Mouse (Mus musculus) intestine, embryonic 15.5 days (tissue): ENCODE results near the gene Exoc4. TPM values are rescaled to one million over a fixed set of nuclear protein-coding genes. Genes with fewer than 3 reads are reported as not detected.

Experiments used
- ATAC-seq: fragments of 200-750 bp; cut with Nextera tagmentation; 2 replicates; pipeline ENCODE4 v1.8.0; 2017; ENCODE audit warnings: moderate TSS enrichment, moderate library complexity
- H3K27ac ChIP-seq: fragments of 300-500 bp; sonication (generic); 2 replicates; pipeline ENCODE4 v1.5.1; 2015; ENCODE audit warnings: mild to moderate bottlenecking, inconsistent platforms
- H3K27me3 ChIP-seq: fragments of 300-500 bp; sonication (generic); replicated peaks from 2 replicates; pipeline ENCODE4 v1.6.1; 2015; ENCODE audit warnings: inconsistent platforms
- H3K36me3 ChIP-seq: fragments of 300-500 bp; sonication (generic); 2 replicates; pipeline ENCODE4 v1.6.1; 2015; ENCODE audit warnings: inconsistent platforms
- H3K4me1 ChIP-seq: fragments of 300-500 bp; sonication (generic); replicated peaks from 2 replicates; pipeline ENCODE4 v1.6.1; 2015; ENCODE audit warnings: inconsistent platforms
- H3K4me2 ChIP-seq: fragments of 300-500 bp; sonication (generic); replicated peaks from 2 replicates; pipeline ENCODE4 v1.6.1; 2015; ENCODE audit warnings: mild to moderate bottlenecking, inconsistent platforms
- H3K4me3 ChIP-seq: fragments of 300-500 bp; sonication (generic); replicated peaks from 2 replicates; pipeline ENCODE4 v1.5.1; 2015; ENCODE audit warnings: inconsistent platforms
- H3K9ac ChIP-seq: fragments of 300-500 bp; sonication (generic); 2 replicates; pipeline ENCODE4 v1.6.1; 2015; ENCODE audit warnings: inconsistent platforms
- H3K9me3 ChIP-seq: fragments of 300-500 bp; sonication (generic); 2 replicates; pipeline ENCODE4 v1.6.1; 2016; ENCODE audit warnings: inconsistent platforms
- WGBS: fragments of 180-500 bp; shearing (Covaris S2); methylation state at CpG from one replicate; pipeline ENCODE4 v1.1.7; 2015; 5-methylcytosine and 5-hydroxymethylcytosine counted together
- polyA plus RNA-seq: library from polyadenylated mRNA; unstranded; fragments of >200 nt; fragmentation: Nextera tagmentation; extraction: Ambion mirVana; gene quantifications from 2 replicates; pipeline ENCODE4 v1.2.1, GENCODE M21; 2015

Gene Exoc4
- polyA plus RNA-seq, 1 experiment from 2014 or later: 26.4 TPM

- no peaks in the 10 kb centered on the region for H3K36me3 ChIP-seq
- WGBS: 55% methylated on average over 5 of the region's 5 CpGs
- H3K9me3 ChIP-seq: no peaks in the 10 kb centered on the region
- no peak overlapping the region for H3K4me3 ChIP-seq
- ATAC-seq: no peak
- no peak overlapping the region for H3K9ac ChIP-seq
- H3K27me3 ChIP-seq: no peaks in the 10 kb centered on the region
- H3K4me2 ChIP-seq: no peak overlapping the region
- H3K4me1 ChIP-seq: no peaks in the 10 kb centered on the region
- H3K27ac ChIP-seq: no peak overlapping the region
These were observed 15.1 kb downstream of the Exoc4 start for GRCm38 (mm10) chr6:33263950-33264349.

- 81% methylated on average over 2 of the region's 2 CpGs for WGBS
- ATAC-seq: no peak
- Histone ChIP-seq H3K4me3 (no peak overlapping the region), H3K9me3 (no peaks in the 10 kb centered on the region), H3K4me1 (no peaks in the 10 kb centered on the region), H3K27ac (no peak overlapping the region), H3K9ac (no peak overlapping the region), H3K4me2 (no peak overlapping the region), H3K36me3 (no peaks in the 10 kb centered on the region), H3K27me3 (no peaks in the 10 kb centered on the region)
These were observed 15.5 kb downstream of the Exoc4 start for GRCm38 (mm10) chr6:33264388-33264787.

- H3K27ac ChIP-seq: no peak overlapping the region
- ATAC-seq: no peak
- no peaks in the 10 kb centered on the region for H3K9me3 ChIP-seq
- no peaks in the 10 kb centered on the region for H3K4me1 ChIP-seq
- H3K36me3 ChIP-seq: no peaks in the 10 kb centered on the region
- H3K27me3 ChIP-seq: no peaks in the 10 kb centered on the region
- no peak overlapping the region for H3K9ac ChIP-seq
- H3K4me3 ChIP-seq: no peak overlapping the region
- 84% methylated on average over 6 of the region's 6 CpGs for WGBS
- no peak overlapping the region for H3K4me2 ChIP-seq
These were observed 18.7 kb downstream of the Exoc4 start for GRCm38 (mm10) chr6:33267571-33267970.

- Histone ChIP-seq H3K27ac (no peak overlapping the region), H3K27me3 (no peaks in the 10 kb centered on the region), H3K9me3 (no peaks in the 10 kb centered on the region), H3K36me3 (no peaks in the 10 kb centered on the region), H3K4me2 (no peak overlapping the region), H3K4me1 (no peaks in the 10 kb centered on the region), H3K4me3 (no peak overlapping the region), H3K9ac (no peak overlapping the region)
- no peak for ATAC-seq
- WGBS: 83% methylated on average over 3 of the region's 3 CpGs
These were observed 34.6 kb downstream of the Exoc4 start for GRCm38 (mm10) chr6:33283523-33283922.

- WGBS: 82% methylated on average over 4 of the region's 4 CpGs
- no peaks in the 10 kb centered on the region for H3K27me3 ChIP-seq
- H3K9ac ChIP-seq: no peak overlapping the region
- H3K36me3 ChIP-seq: no peaks in the 10 kb centered on the region
- H3K4me2 ChIP-seq: no peak overlapping the region
- no peak overlapping the region for H3K27ac ChIP-seq
- ATAC-seq: no peak
- no peak overlapping the region for H3K4me3 ChIP-seq
- no peaks in the 10 kb centered on the region for H3K9me3 ChIP-seq
- no peaks in the 10 kb centered on the region for H3K4me1 ChIP-seq
These were observed 35.1 kb downstream of the Exoc4 start for GRCm38 (mm10) chr6:33283936-33284335.

GRCm38 (mm10) chr6:33286376-33286775, 37.5 kb downstream of the Exoc4 start:
- Histone ChIP-seq H3K27me3 (no peaks in the 10 kb centered on the region), H3K9me3 (no peaks in the 10 kb centered on the region), H3K4me2 (no peak overlapping the region), H3K27ac (no peak overlapping the region), H3K4me1 (no peaks in the 10 kb centered on the region), H3K9ac (no peak overlapping the region), H3K36me3 (no peaks in the 10 kb centered on the region), H3K4me3 (no peak overlapping the region)
- no peak for ATAC-seq
- 62% methylated on average over 6 of the region's 6 CpGs for WGBS

GRCm38 (mm10) chr6:33294626-33295025, 45.7 kb downstream of the Exoc4 start:
- ATAC-seq: no peak
- Histone ChIP-seq H3K4me2 (no peak overlapping the region), H3K9me3 (no peaks in the 10 kb centered on the region), H3K4me3 (no peak overlapping the region), H3K9ac (no peak overlapping the region), H3K4me1 (no peaks in the 10 kb centered on the region), H3K36me3 (no peaks in the 10 kb centered on the region), H3K27me3 (no peaks in the 10 kb centered on the region), H3K27ac (no peak overlapping the region)
- WGBS: 78% methylated on average over 2 of the region's 2 CpGs

- WGBS: 83% methylated on average over 3 of the region's 3 CpGs
- Histone ChIP-seq H3K27me3 (no peaks in the 10 kb centered on the region), H3K9me3 (no peaks in the 10 kb centered on the region), H3K27ac (no peak overlapping the region), H3K36me3 (no peaks in the 10 kb centered on the region), H3K4me1 (no peaks in the 10 kb centered on the region), H3K9ac (no peak overlapping the region), H3K4me3 (no peak overlapping the region), H3K4me2 (no peak overlapping the region)
- ATAC-seq: no peak
These were observed 48.7 kb downstream of the Exoc4 start for GRCm38 (mm10) chr6:33297566-33297965.

- no peak for ATAC-seq
- H3K4me2 ChIP-seq: no peak overlapping the region
- WGBS: 81% methylated on average over 1 of the region's 1 CpGs
- H3K27ac ChIP-seq: no peak overlapping the region
- no peaks in the 10 kb centered on the region for H3K27me3 ChIP-seq
- no peak overlapping the region for H3K4me3 ChIP-seq
- no peaks in the 10 kb centered on the region for H3K9me3 ChIP-seq
- H3K9ac ChIP-seq: no peak overlapping the region
- H3K4me1 ChIP-seq: no peaks in the 10 kb centered on the region
- no peaks in the 10 kb centered on the region for H3K36me3 ChIP-seq
These were observed 49.9 kb downstream of the Exoc4 start for GRCm38 (mm10) chr6:33298768-33299167.

- 41% methylated on average over 1 of the region's 1 CpGs for WGBS
- Histone ChIP-seq H3K4me2 (no peak overlapping the region), H3K4me3 (no peak overlapping the region), H3K27me3 (no peaks in the 10 kb centered on the region), H3K27ac (no peak overlapping the region), H3K9ac (no peak overlapping the region), H3K4me1 (no peaks in the 10 kb centered on the region), H3K36me3 (no peaks in the 10 kb centered on the region), H3K9me3 (no peaks in the 10 kb centered on the region)
- no peak for ATAC-seq
These were observed 57.1 kb downstream of the Exoc4 start for GRCm38 (mm10) chr6:33305996-33306395.

GRCm38 (mm10) chr6:33308646-33309045, 59.8 kb downstream of the Exoc4 start:
- H3K9me3 ChIP-seq: no peaks in the 10 kb centered on the region
- 78% methylated on average over 2 of the region's 2 CpGs for WGBS
- no peaks in the 10 kb centered on the region for H3K4me1 ChIP-seq
- no peaks in the 10 kb centered on the region for H3K27me3 ChIP-seq
- H3K4me2 ChIP-seq: no peak overlapping the region
- no peak overlapping the region for H3K9ac ChIP-seq
- H3K36me3 ChIP-seq: no peaks in the 10 kb centered on the region
- ATAC-seq: no peak
- H3K4me3 ChIP-seq: no peak overlapping the region
- no peak overlapping the region for H3K27ac ChIP-seq

- Histone ChIP-seq H3K36me3 (no peaks in the 10 kb centered on the region), H3K9me3 (no peaks in the 10 kb centered on the region), H3K4me2 (no peak overlapping the region), H3K27ac (no peak overlapping the region), H3K4me3 (no peak overlapping the region), H3K4me1 (no peaks in the 10 kb centered on the region), H3K27me3 (no peaks in the 10 kb centered on the region), H3K9ac (no peak overlapping the region)
- 95% methylated on average over 1 of the region's 1 CpGs for WGBS
- ATAC-seq: no peak
These were observed 61.6 kb downstream of the Exoc4 start for GRCm38 (mm10) chr6:33310486-33310885.

GRCm38 (mm10) chr6:33322849-33323248, 74.0 kb downstream of the Exoc4 start:
- no peaks in the 10 kb centered on the region for H3K4me1 ChIP-seq
- H3K36me3 ChIP-seq: no peaks in the 10 kb centered on the region
- WGBS: 77% methylated on average over 3 of the region's 3 CpGs
- H3K27ac ChIP-seq: no peak overlapping the region
- H3K9me3 ChIP-seq: no peaks in the 10 kb centered on the region
- H3K4me3 ChIP-seq: no peak overlapping the region
- no peak overlapping the region for H3K9ac ChIP-seq
- H3K27me3 ChIP-seq: no peaks in the 10 kb centered on the region
- H3K4me2 ChIP-seq: no peak overlapping the region
- ATAC-seq: no peak

GRCm38 (mm10) chr6:33323386-33323785, 74.5 kb downstream of the Exoc4 start:
- Histone ChIP-seq H3K27me3 (no peaks in the 10 kb centered on the region), H3K4me1 (no peaks in the 10 kb centered on the region), H3K4me3 (no peak overlapping the region), H3K9ac (no peak overlapping the region), H3K9me3 (no peaks in the 10 kb centered on the region), H3K4me2 (no peak overlapping the region), H3K27ac (no peak overlapping the region), H3K36me3 (no peaks in the 10 kb centered on the region)
- no peak for ATAC-seq
- 79% methylated on average over 4 of the region's 4 CpGs for WGBS
